Mouse (Mus musculus) 3134 (cell line): ENCODE measurements around the gene Eya4.
A peak's percentile ranks its signal among the peaks of the same experiment; 100 is the strongest.

Source experiments
- DNase-seq: peaks from one replicate; pipeline ENCODE4 v3.0.0-alpha.2; 2011; ENCODE audit warnings: low spot score; ENCODE audit not compliant: insufficient read length; ENCODE audit errors: extremely low read depth

The Eya4 gene

GRCm38 (mm10) chr10:23076691-23077385, 273.7 kb downstream of the Eya4 start:
- peak; percentile 7 for DNase-seq

GRCm38 (mm10) chr10:23073431-23073830, 277.2 kb downstream of the Eya4 start:
- no peak for DNase-seq

- DNase-seq, result no peak
These were observed 286.9 kb downstream of the Eya4 start for GRCm38 (mm10) chr10:23063637-23064036.

GRCm38 (mm10) chr10:23062719-23063118, 287.9 kb downstream of the Eya4 start:
- DNase-seq, result no peak

- no peak for DNase-seq
These were observed 289.9 kb downstream of the Eya4 start for GRCm38 (mm10) chr10:23060694-23061060.

GRCm38 (mm10) chr10:23060041-23060693, 290.4 kb downstream of the Eya4 start:
- DNase-seq, result no peak

- DNase-seq, result no peak
These were observed 297.1 kb downstream of the Eya4 start for GRCm38 (mm10) chr10:23053379-23053915.
